Mouse (Mus musculus): ENCODE results near the gene Chrnb1.

Gene Chrnb1

DNA sequence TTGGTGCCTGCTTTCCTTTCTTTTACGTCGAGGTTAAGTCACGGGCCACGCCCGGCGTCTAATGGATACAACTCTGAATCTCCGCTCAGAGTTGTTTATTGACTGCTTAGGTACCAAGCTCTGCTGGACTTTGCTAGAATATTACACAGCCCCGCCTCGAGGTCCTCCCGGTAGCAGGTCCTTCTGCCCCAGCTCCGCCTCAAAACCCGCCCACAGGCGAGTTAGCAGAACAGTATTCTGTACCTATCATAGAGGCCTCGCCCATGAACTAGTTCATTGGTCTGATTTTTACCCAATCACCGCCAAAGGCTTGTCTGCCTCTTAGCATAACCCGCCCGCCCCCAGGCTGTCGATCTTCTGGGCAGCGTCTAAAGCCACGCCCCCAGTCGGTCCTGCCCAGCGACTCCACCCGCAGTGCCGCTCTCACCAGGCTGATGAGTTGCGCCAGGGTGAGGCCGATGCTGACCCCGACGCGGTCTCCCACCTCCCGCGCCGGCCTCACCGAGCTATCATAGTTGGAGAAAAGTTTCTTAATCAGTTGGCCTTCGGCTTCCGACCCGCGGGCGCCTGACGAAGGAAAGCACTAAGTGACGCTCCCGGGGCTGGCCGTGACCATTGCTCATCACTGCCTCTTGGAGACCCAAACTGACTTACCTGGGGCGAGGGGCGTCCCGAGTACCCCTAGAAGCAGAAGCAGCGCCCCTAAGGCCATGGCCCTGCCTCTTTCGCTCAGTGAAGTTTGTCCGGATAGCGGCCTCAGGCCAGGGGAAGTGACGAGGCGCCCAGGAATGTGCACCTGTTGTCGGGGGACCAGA lies at the start of gene Chrnb1:
Gene Chrnb1 (minus strand): TSS at position 776 of the 815 bp plus-strand sequence.
- DNase-seq (ENCODE audit: low spot score in 2 of 2) = peak; percentile 89 to 90

DNA sequence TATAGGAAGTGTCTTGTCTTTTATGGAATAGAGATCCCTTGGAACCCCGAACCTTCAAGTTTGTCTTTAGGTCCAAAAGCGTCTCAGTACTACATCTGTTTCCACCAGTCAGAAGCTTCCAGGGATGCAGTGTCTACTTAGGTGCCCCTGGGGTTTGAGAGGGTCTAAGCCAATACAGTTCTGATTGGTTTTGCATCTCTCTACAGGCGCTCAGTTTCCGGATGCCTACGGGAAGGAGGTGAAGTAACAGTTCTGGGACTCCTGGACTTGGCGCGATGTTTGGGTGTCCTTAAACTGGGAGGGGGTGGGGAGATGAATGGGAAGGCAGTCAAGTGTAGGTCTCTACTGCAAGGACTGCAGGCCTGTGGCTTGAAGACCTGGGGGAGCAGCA lies 43.0 kb upstream of the Chrnb1 start:
- DNase-seq (ENCODE audit: low spot score in 2 of 2) = no peak

DNA sequence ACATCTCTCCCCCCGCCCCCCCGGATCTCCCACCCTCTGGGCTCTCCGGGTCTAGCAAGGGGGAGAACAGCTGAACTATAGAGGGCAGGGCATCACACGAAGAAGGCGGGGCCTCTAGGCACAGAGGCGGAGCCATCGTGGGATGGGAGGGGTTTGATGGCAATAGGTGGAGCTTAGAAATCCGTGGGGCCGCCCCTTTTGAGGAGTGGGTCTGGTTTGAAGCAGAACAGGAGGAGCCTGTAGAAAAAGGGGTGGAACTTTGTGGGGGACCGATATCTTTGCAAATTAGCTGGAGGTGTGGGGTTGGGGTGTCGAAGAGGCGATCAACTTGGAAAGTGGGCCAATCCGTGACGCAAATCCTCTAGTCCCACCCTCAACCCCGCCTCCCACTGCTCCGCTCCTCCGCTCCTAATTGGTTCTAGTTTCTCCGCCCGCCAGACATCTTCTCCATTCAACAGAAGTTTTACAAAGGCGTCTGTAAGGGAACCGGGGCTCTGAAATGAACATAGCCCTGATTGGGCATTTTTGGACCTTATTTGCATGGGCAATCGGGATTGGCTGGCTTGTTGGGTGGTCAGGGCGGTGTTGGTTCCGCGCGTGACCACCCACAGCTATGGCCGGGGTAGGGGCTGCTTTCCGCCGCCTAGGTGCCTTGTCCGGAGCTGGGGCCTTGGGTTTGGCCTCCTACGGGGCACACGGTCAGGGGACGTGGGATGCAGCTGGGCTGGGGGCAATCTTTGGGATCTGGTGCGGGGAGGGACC lies 42.4 kb upstream of the Chrnb1 start, which contains the start of gene Tmem256:
Gene Tmem256 (plus strand): TSS at position 563 of the 762 bp plus-strand sequence.
- peak; percentile 95 to 96 for DNase-seq (ENCODE audit: low spot score in 2 of 2)

DNA sequence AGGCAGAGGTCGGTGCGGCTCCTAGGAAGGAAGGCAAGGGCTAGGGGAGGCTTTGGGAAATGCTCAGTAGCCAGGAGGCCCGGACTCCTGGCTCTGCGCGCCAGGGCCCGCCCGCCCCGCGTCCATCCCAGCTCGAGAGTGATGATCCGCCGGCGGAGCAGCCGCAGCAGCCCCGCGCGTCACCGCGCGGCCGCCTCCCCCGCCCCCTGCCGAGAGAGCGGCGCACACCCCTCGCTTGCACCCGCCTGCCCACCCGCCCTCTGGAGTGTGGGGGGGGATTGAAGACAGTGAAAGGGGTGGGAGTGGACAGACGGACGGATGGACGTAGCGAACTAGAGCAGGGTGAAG lies 41.8 kb upstream of the Chrnb1 start, which contains the start of gene Nlgn2:
Gene Nlgn2 (minus strand): TSS at position 181 of the 348 bp plus-strand sequence.
- peak in 1 of 2 experiments; percentile 75 for DNase-seq (ENCODE audit: low spot score in 2 of 2)

DNA sequence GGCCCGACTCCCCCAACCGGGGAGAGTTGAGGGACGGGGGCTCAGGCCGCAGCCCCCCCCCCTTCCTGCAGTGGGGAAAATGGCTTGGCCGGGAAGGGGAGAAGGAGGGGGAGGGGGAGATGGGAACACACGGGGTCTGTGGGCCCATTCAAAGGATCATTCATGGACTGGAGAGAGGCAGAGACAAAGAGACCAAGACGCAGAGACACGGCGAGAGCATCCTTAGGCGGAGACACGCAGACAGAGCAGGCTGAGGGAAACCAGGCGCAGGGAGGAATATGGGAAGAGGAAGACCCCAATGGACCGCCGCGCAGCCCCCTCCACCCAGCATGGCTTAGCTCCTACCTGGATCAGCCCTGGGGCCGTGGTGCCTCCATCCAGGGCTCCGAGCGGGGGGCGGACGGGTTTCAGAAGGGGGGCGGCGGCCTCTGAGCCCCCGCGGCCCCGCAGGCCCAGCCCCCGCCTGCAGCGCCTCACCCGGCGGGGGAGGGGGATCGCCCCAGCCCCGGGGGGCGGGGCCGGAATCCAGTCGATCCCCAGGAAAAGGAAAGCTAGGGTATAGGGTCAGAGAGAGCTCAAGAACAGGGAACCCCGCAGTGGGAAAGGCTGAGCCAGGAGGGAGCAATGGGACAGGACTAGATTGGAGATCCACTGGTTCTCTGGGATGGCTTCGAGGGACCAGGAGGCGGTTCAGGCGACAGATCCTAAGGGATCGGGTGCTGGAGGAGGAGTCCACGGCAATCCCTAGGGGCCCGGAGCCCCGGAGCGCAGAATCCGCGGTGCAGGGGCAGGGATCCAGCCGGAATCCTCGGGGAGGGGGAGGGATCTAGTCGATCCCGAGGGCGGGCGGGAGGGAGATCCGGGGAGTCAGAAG lies 41.2 kb upstream of the Chrnb1 start:
- peak in 1 of 2 experiments; percentile 43 for DNase-seq (ENCODE audit: low spot score in 2 of 2)

DNA sequence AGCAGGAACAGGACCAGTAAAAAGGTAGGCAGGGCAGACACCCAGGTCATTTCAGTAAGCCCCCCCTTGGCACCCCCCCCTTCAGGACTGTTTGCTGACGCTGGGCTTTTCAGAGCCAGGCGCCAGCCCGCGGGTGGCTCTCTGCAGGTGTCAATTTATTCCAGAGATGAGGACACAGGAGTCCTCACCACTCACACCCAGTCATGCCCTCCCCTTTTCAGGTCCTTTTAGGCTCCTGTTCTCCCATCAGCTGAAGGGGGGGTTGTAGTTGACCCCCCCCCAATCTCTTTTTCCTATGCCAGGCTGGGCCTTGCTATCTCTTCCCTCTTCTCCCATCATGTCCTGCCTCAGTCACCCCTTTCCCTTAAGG lies 40.2 kb upstream of the Chrnb1 start:
- DNase-seq (ENCODE audit: low spot score in 2 of 2) = no peak

DNA sequence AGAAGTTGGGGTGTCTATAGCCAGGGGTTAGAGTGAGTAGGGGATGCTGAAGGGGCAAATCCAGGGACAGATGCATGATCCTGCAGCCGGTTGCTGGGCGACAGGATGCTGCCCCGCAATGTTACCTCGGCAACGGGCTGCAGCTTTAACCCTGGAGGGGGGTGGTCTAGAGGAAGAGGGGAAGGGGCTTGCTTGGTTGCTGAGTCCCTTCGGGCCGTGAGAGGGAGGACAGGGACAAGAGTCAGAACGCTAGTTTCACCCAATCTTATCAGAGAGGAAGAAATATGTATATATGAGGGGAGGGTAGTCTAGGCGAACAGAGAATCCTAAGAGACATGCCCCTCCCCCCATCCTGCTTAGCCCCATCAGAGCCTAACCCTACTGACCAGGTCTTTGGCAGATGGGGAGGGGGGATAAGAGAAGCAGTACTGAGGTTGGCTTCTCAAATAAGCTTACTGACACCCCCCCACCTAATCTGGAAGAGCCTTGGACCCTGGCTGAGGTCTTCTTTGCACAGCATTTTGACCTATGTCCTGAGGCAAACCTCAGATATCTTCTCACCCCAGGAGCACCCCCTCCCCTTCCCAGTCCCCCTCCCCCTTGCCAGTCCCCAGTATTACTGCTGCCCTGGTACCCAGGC lies 39.7 kb upstream of the Chrnb1 start:
- DNase-seq (ENCODE audit: low spot score in 2 of 2) = no peak

DNA sequence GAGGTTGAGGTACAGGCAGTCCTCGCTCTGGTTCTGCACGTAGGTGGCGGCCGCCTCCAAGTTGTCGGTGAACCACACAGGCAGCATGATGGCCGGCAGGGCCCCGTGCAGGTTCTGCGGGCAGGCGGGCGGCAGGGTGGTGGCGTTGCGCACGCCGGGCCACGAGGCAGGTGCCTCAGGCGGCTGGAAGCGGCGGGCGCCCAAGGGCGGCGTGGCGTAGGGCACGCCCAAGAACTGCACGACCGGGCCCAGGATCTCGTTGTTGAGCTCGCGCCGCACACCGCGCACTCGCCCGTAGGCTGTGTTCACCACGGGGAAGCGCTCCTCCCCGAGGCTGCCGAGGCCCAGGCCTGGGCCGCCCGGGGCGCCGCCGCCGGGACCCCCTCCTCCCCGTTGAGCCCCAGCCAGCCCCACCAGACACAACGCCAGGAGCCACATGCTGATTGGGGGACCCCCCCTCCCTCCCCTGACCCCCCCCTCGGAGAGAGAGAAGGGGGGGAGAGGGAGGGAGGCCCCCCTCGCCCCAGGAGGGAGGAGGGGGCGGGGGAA lies 38.3 kb upstream of the Chrnb1 start:
- no peak for DNase-seq (ENCODE audit: low spot score in 2 of 2)

DNA sequence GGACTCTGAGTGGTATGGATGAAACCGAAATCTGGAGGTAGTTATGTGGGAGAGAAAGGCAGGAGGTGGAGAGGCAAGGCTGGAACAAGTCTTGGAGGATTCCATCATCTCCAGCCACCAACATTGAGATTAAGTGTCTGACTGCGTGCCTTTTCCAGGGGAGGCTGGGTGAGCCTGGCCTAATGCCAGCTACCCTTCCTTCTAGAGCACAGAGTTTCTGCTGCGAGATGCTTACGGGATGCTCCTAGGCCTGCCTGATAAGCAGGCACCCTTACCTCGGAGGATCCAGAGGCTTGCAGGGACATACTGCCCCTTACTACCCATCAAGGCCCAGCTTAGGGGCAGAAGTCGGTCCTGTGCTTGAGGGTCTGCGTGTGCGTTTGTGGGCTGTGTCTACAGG lies 37.8 kb upstream of the Chrnb1 start:
- DNase-seq (ENCODE audit: low spot score in 2 of 2) = no peak

DNA sequence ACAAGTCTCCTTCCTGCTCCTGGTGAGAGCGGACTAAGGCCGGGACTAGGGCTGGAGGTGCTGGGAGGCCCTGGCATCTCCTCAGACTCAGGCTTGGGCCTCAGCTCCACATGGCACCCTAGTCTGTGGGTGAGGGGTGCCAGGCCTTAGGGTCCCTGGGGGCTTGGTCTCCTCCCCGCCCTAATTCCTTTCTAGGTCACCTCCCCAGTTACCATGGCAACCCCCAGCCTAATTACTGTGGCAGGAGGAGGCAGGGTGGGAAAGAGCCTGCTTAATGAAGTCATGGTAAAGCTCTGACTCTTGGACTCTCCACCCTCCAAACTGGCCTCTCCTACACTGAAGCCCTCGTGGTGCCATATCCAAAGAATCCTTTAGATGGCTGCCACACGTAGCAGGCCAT lies 33.1 kb upstream of the Chrnb1 start:
- no peak for DNase-seq (ENCODE audit: low spot score in 2 of 2)

DNA sequence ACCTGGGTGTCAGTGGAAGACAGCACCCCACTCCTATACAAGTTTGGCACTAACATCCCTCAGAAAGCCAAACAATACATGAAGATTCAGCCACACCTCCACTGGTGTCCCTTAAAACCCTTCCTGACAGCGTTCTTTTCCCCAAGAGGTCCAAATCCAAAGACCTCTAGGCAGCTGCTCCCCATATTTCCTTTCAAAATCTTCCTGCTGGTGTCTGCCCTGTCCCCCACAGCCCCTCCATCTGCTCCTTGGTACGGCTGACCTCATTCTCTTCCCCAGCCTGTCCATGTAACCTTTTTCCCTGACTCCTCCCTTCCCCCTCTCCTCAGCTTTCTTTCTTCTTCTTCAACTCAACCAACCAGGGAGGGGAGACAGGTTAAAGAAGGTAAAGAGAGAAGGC lies 27.7 kb upstream of the Chrnb1 start:
- DNase-seq (ENCODE audit: low spot score in 2 of 2) = no peak

DNA sequence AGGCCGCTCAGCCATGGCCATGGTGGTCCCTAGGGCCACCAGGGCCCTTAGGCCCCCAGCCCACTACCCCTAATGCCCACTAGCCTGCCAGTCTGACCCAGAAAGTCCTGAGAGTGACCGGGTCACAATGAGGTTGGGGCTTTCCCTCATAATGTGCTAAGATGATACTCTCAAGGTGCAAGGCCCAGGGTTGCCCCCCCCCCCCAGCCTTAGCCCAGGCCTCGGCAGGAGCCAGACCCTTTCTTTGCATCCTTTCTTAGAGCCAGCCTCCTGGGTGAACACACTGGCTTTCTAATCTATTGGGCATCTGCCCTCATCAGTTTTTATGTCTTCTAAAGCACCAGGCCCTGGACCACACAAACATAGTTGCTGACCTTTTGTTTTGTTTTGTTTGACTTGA lies 26.3 kb upstream of the Chrnb1 start, which contains the start of gene Spem1:
Gene Spem1 (minus strand): TSS at position 101 of the 400 bp plus-strand sequence.
- DNase-seq (ENCODE audit: low spot score in 2 of 2) = no peak

DNA sequence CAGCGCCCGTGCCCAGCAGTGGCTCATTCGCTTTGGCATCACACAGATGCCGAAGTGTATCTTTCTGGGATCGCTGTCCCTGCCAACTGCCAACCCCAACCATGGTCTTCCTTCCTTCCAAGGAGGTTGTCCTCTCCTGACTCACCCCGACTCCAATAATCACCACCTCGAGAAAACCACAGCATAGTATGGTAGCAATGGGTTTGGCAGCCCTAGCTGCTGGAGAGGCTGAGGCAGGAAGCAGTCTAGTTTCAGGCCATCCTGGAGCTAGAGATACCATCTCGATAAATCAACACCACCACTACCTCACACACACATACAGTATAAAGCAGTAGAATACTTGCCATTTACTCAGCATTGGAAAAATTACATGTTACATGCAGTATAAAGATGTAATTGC lies 23.1 kb upstream of the Chrnb1 start:
- DNase-seq (ENCODE audit: low spot score in 2 of 2) = no peak

DNA sequence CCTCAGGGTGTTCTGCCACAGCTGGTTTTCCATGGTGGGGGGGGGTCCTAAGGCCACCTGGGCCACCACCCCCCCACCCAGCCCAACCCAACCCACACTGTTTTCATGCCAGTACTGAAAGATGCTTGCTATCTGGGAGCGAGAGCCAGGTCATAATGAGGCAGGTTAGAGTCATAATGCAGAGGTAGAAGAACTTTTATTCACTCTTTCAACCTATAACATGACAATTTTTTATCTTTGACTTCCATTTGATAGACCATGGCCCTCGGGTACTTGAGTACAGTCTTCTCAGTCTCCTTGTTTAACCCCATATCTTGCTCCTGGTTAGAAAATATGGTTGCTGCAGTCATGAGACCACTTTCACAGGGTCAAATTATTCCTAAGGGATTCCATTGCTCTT lies 22.6 kb upstream of the Chrnb1 start, which contains the start of gene Spem2:
Gene Spem2 (minus strand): TSS at position 101 of the 400 bp plus-strand sequence.
- DNase-seq (ENCODE audit: low spot score in 2 of 2) = no peak

DNA sequence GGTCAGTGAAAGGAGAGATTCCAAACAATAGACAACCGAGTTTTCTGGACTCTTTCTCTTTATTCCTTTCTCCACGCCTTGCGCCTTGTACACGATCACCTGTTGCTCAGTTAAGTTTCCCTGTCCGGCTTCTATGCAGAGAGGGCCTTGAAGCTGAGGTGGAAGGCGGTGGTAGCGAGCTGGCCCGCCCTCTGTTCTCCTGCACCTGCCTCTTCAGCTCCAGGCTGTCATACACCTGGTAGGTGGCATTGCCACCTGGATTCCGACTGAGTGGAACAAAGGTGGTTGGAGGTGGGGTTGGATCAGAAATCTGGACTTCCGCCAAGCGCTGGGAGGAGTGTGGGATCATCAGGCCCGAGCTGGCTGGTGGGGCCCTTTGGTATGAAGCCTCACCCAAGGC lies 20.8 kb upstream of the Chrnb1 start:
- DNase-seq (ENCODE audit: low spot score in 2 of 2) = no peak

DNA sequence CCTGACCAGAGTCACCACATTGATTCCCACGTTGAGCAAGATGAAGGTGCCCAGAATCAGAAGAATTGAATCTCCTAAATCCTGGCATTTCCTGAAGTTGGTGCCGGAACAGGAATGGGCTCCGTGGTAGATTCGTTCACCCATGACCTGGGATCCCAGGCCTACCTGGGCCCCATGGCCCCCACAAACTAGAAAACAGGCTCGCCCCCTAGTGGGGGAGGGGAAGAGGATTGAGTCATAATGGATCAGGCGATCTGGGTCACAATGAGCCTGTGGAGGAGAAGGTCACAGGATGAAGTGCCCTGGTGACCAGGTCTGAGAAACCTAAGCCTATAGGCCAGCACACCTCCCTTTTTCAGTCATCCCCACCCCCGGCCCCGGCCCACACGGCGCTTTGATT lies 19.4 kb upstream of the Chrnb1 start, which contains the start of gene Gm39566:
Gene Gm39566 (minus strand): TSS at position 144 of the 400 bp plus-strand sequence.
- no peak for DNase-seq (ENCODE audit: low spot score in 2 of 2)

DNA sequence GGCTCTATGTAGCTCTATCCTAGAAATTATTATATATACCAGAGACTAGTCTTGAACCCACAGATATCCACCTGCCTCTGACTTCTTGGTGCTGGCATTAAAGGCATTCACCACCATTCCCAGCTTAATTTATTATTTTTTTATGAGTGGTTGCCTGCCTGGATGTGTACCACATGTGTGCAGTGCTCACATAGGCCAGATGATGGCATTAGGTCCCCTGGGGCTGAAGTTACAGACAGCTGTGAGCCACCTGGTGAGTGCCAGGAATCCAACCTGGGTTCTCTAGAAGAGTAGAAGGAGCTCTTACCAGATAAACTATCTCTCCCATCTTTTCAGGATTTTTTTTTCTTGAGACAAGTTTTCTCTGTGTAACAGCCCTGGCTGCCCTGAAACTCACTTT lies 14.5 kb upstream of the Chrnb1 start:
- DNase-seq (ENCODE audit: low spot score in 2 of 2) = no peak

DNA sequence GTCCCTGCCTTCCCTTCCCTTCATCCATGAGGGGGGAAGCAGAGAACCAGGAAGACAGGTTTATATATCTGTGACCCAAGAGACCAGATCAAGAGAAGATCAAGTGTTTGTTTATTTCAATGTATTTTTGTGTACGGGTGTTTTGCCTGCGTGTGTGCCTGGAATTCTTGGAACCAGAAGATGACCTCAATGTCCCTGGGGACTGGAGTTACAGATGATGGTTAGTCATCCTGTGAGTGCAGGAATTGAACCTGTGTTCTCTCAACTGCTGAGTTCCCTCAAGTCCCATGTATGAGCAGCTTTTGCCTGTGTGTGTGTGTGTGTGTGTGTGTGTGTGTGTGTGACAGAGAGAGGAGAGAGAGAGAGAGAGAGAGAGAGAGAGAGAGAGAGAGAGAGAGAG lies 11.9 kb upstream of the Chrnb1 start:
- DNase-seq (ENCODE audit: low spot score in 2 of 2) = no peak

DNA sequence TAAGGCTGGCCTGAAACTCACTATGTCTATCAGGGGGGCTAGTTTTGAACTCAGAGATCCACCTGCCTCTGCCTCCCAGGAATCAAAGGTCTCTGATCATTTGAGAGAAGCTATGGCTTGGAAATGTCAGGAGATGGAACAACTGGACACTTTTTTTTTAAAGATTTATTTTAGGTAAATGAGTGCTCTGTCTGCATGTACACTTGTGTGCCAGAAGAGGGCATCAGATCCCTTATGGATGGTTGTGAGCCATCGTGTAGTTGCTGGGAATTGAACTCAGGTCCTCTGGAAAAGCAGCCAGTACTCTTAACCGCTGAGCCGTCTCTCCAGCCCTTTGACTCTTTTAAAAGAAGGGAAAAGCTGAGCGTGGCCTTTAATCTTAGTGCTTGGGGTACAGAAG lies 10.6 kb upstream of the Chrnb1 start:
- no peak for DNase-seq (ENCODE audit: low spot score in 2 of 2)

DNA sequence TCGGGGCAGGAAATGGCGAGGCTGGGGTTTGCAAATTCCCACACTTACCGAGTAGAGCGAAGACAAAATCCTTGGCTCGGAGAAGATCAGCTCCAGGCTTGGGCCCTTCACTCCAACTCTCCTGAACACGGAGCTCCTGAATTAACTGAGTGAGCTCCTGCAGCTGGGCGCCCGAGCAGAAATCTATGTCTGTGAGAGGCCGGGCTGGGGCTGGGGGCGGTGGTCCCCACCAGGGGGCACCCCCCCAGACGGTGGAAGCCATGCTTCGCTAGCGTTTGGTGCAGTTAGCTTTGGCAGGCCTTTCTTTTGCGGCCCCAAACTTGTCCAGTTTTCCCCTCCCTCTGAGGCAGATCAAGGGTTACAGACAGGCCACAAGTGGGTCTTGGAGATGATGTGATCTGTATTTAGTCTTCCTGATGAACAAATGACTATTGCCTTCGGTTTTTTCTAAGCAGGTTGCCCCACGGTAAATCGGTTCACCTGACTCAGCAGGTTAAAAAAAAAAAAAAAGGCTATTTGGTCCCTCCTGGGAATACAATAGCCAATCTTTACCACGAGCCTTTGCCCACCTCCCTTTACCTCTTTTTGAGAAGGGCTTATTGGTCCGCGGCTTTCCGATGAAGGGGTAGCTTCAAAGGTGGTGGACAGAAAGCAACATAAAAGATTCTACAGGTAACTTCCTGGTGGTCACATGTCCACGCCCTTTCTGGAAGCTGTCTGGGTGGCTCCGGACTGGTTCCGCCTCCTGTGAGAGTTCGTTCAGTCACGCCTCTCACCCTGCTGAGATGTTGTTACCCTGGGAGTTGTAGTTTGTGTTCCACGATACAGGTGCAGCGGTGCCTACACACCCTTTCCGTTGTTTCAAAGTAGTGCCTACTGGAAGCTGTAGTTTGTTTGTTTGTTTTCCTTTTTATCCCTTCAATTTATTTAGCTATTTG lies 9.5 kb upstream of the Chrnb1 start, which contains the start of gene Tmem102:
Gene Tmem102 (minus strand): TSS at position 653 of the 938 bp plus-strand sequence.
- DNase-seq (ENCODE audit: low spot score in 2 of 2) = no peak
